Mouse (Mus musculus): Measurements from ENCODE around the gene Pik3cg. TPM values are rescaled to one million over a fixed set of nuclear protein-coding genes. Genes with fewer than 3 reads are reported as not detected.

Pik3cg gene
- polyA plus RNA-seq, 1 experiment from 2014 or later: 1.1 TPM

DNA sequence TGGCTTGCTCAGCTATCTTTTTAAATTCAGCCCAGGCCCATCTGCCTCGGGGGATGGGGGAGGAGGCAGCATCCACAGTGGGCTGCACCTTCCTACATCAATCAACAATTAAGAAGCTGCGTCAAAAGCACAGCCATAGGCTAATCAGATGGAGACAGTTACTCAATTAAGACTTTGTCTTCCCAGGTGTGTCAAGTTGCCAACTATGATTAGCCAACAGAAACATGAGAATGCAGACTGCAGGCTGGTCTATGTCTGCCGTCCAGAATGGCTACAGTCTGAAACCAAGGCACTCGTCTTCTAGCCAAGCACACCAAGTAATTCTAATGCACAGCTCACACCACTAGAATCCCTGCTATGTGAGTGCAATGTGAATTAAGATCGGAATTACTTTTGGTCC is 29.4 kb upstream of the Pik3cg start:
- Histone ChIP-seq H3K4me2 (replicated peaks; ENCODE audit: low read depth) (no peak overlapping the region), H3K4me1 (replicated peaks; ENCODE audit: control insufficient read depth, insufficient read depth, low read length) (no peaks in the 10 kb centered on the region), H3K9ac (ENCODE audit: low read depth, low read length) (no peak overlapping the region), H3K36me3 (ENCODE audit: control insufficient read depth, insufficient read depth) (no peaks in the 10 kb centered on the region), H3K27me3 (replicated peaks; ENCODE audit: control insufficient read depth, insufficient read depth, low read length) (no peaks in the 10 kb centered on the region), H3K9me3 (ENCODE audit: control insufficient read depth) (no peaks in the 10 kb centered on the region), H3K4me3 (ENCODE audit: low read depth, low read length) (no peak overlapping the region), H3K27ac (ENCODE audit: low read depth, low read length) (no peak overlapping the region)
- ATAC-seq: no peak
- WGBS: 58% methylated on average over 5 of the region's 5 CpGs
- no peak for TF ChIP-seq CTCF (IDR thresholded peaks at IDR 0.05; ENCODE audit: low read depth)

DNA sequence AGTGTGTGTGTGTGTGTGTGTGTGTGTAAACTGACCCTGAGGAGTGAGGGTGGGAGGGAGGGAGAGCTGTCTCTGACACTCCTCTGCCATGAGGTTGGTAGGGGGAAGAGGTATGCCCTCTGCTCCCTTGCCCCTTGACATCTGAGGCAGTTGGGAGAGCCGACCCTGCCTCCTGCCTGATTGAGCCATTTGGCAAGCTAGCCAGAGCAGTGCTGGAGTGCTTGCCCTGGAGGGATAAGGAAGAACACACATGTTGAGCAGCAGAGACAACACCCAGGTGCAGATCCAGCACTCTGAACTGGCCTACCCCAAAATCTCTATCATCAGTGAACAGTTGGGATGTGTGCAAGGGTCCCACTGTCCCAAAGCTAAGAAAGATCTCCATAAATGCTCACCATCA is 28.7 kb upstream of the Pik3cg start:
- H3K4me2 ChIP-seq (replicated peaks; ENCODE audit: low read depth): no peak overlapping the region
- no peak overlapping the region for H3K9ac ChIP-seq (ENCODE audit: low read depth, low read length)
- no peaks in the 10 kb centered on the region for H3K4me1 ChIP-seq (replicated peaks; ENCODE audit: control insufficient read depth, insufficient read depth, low read length)
- TF ChIP-seq CTCF (IDR thresholded peaks at IDR 0.05; ENCODE audit: low read depth): no peak
- H3K9me3 ChIP-seq (ENCODE audit: control insufficient read depth): no peaks in the 10 kb centered on the region
- no peak for ATAC-seq
- no peaks in the 10 kb centered on the region for H3K27me3 ChIP-seq (replicated peaks; ENCODE audit: control insufficient read depth, insufficient read depth, low read length)
- H3K27ac ChIP-seq (ENCODE audit: low read depth, low read length): no peak overlapping the region
- H3K36me3 ChIP-seq (ENCODE audit: control insufficient read depth, insufficient read depth): no peaks in the 10 kb centered on the region
- no peak overlapping the region for H3K4me3 ChIP-seq (ENCODE audit: low read depth, low read length)
- 44% methylated on average over 1 of the region's 1 CpGs for WGBS

DNA sequence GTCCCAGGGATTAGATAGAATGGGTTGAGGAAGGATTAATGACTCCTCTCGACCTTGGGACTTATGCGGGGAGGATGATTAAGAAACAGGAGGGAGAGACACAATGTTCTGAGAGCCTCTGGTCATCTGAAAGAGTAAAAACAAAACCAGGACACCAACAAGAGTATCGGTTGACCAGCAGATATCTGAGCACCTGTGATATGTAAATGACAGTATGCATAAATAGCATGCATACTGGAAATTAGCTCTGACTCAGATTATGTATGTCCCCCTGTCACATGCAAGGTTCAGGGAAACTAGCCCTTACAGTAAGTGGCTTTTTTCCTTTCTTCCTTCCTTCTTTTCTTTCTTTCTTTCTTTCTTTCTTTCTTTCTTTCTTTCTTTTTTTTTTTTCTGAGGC is 28.0 kb upstream of the Pik3cg start:
- no peaks in the 10 kb centered on the region for H3K4me1 ChIP-seq (replicated peaks; ENCODE audit: control insufficient read depth, insufficient read depth, low read length)
- H3K27ac ChIP-seq (ENCODE audit: low read depth, low read length): no peak overlapping the region
- 74% methylated on average over 3 of the region's 3 CpGs for WGBS
- no peak for ATAC-seq
- no peak overlapping the region for H3K9ac ChIP-seq (ENCODE audit: low read depth, low read length)
- no peak overlapping the region for H3K4me2 ChIP-seq (replicated peaks; ENCODE audit: low read depth)
- no peaks in the 10 kb centered on the region for H3K27me3 ChIP-seq (replicated peaks; ENCODE audit: control insufficient read depth, insufficient read depth, low read length)
- H3K9me3 ChIP-seq (ENCODE audit: control insufficient read depth): no peaks in the 10 kb centered on the region
- TF ChIP-seq CTCF (IDR thresholded peaks at IDR 0.05; ENCODE audit: low read depth): no peak
- H3K4me3 ChIP-seq (ENCODE audit: low read depth, low read length): no peak overlapping the region
- H3K36me3 ChIP-seq (ENCODE audit: control insufficient read depth, insufficient read depth): no peaks in the 10 kb centered on the region

DNA sequence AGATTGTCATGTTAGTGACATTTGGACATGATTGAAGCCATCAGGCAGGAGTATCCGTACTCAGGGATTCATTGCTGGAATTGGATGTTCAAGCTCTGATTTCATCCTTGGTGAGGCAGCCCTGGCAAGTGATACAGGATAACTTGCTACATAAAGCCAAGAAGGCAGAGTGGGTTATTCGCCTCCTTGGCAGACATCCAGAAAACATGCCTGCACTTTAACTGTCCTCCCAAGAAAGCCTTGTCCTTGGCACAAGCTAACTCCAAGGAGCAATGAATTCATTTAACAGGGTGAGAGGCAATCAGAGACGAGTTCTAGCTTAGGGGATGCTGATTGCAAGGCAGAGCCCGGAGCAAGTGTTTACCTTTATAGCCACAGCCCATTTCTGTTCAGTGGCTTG is 25.4 kb upstream of the Pik3cg start:
- H3K27ac ChIP-seq (ENCODE audit: low read depth, low read length): no peak overlapping the region
- H3K4me2 ChIP-seq (replicated peaks; ENCODE audit: low read depth): no peak overlapping the region
- no peak overlapping the region for H3K4me3 ChIP-seq (ENCODE audit: low read depth, low read length)
- H3K27me3 ChIP-seq (replicated peaks; ENCODE audit: control insufficient read depth, insufficient read depth, low read length): no peaks in the 10 kb centered on the region
- no peak for ATAC-seq
- TF ChIP-seq CTCF (IDR thresholded peaks at IDR 0.05; ENCODE audit: low read depth): no peak
- H3K36me3 ChIP-seq (ENCODE audit: control insufficient read depth, insufficient read depth): no peaks in the 10 kb centered on the region
- no peaks in the 10 kb centered on the region for H3K4me1 ChIP-seq (replicated peaks; ENCODE audit: control insufficient read depth, insufficient read depth, low read length)
- no peak overlapping the region for H3K9ac ChIP-seq (ENCODE audit: low read depth, low read length)
- H3K9me3 ChIP-seq (ENCODE audit: control insufficient read depth): no peaks in the 10 kb centered on the region
- 54% methylated on average over 4 of the region's 4 CpGs for WGBS

DNA sequence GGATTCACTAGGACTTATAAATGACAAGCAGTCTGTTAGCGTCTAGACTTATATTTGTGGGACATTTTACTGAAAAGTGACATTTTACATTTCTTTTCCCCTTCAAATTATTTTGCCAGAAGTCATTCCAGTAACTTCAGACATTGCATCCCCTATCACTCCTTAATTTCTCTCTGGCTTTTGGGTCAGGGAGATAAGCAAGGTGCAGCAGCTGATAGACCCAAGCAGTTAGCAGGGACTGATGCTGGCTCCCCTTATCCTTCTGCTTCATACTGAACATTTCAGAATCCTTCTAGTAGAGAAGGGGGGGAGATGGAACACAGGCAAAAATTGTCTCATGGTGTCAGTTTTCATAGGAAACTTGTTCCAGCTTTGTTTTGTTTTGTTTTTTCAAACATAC is 22.9 kb upstream of the Pik3cg start:
- no peaks in the 10 kb centered on the region for H3K36me3 ChIP-seq (ENCODE audit: control insufficient read depth, insufficient read depth)
- no peak overlapping the region for H3K4me3 ChIP-seq (ENCODE audit: low read depth, low read length)
- no peak overlapping the region for H3K27ac ChIP-seq (ENCODE audit: low read depth, low read length)
- no peak for TF ChIP-seq CTCF (IDR thresholded peaks at IDR 0.05; ENCODE audit: low read depth)
- no peak for ATAC-seq
- H3K4me1 ChIP-seq (replicated peaks; ENCODE audit: control insufficient read depth, insufficient read depth, low read length): no peaks in the 10 kb centered on the region
- H3K9ac ChIP-seq (ENCODE audit: low read depth, low read length): no peak overlapping the region
- H3K4me2 ChIP-seq (replicated peaks; ENCODE audit: low read depth): no peak overlapping the region
- 84% methylated on average over 1 of the region's 1 CpGs for WGBS
- H3K9me3 ChIP-seq (ENCODE audit: control insufficient read depth): no peaks in the 10 kb centered on the region
- no peaks in the 10 kb centered on the region for H3K27me3 ChIP-seq (replicated peaks; ENCODE audit: control insufficient read depth, insufficient read depth, low read length)

DNA sequence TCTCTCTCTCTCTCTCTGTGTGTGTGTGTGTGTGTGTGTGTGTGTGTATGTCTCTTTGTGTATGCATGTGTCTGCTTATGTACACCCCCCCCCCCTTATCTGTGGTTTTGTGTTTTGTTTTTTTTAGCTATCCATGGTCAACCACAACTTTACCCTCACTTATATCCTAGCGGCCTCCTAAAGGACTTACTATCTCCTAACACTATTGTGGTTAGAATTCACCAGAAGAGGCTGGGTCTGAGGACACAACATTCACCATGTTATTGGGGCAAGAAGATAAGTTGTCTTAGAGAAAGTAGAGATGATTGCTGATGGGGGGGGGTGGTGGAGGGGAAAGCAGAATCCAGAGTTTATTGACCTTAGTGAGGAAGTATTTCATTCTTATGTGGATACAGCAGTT is 15.2 kb upstream of the Pik3cg start:
- Histone ChIP-seq H3K27me3 (replicated peaks; ENCODE audit: control insufficient read depth, insufficient read depth, low read length) (no peaks in the 10 kb centered on the region), H3K9ac (ENCODE audit: low read depth, low read length) (no peak overlapping the region), H3K9me3 (ENCODE audit: control insufficient read depth) (no peaks in the 10 kb centered on the region), H3K4me1 (replicated peaks; ENCODE audit: control insufficient read depth, insufficient read depth, low read length) (no peaks in the 10 kb centered on the region), H3K27ac (ENCODE audit: low read depth, low read length) (no peak overlapping the region), H3K4me3 (ENCODE audit: low read depth, low read length) (no peak overlapping the region), H3K36me3 (ENCODE audit: control insufficient read depth, insufficient read depth) (no peaks in the 10 kb centered on the region), H3K4me2 (replicated peaks; ENCODE audit: low read depth) (no peak overlapping the region)
- no peak for ATAC-seq
- no peak for TF ChIP-seq CTCF (IDR thresholded peaks at IDR 0.05; ENCODE audit: low read depth)
- WGBS: 83% methylated on average over 1 of the region's 1 CpGs

DNA sequence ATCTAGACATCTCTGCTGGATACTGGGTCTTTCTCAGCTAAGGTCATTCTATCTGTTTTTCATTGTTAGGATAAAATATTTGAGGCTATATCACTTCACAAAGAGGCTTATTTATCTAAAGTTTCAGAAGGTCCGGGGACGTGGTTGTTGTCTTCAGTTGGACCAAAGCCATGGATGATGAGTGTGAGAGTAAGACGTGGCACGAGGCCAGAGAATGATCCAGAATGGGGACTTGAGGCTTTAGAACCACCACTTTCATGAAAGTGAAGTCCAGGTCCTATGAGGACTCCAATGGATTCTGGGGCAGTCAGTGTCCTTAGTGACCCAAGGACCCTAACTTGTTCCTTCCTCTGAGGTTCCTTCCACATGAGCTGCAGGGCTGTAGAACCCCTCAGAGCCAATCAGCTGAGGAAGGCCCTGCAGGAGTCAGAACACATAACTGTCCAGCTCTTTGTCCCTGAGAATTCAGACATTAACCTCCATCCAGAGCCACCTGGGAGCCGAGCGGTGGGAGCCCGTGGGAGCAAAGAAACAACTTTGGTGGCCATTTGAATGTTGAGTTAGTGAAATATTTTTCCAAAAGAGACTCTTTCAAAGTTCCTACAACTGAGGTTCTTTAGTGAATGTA is 14.4 kb upstream of the Pik3cg start:
- no peak overlapping the region for H3K4me2 ChIP-seq (replicated peaks; ENCODE audit: low read depth)
- H3K9me3 ChIP-seq (ENCODE audit: control insufficient read depth): no peaks in the 10 kb centered on the region
- H3K4me3 ChIP-seq (ENCODE audit: low read depth, low read length): no peak overlapping the region
- no peak for TF ChIP-seq CTCF (IDR thresholded peaks at IDR 0.05; ENCODE audit: low read depth)
- WGBS: 82% methylated on average over 7 of the region's 7 CpGs
- H3K36me3 ChIP-seq (ENCODE audit: control insufficient read depth, insufficient read depth): no peaks in the 10 kb centered on the region
- H3K4me1 ChIP-seq (replicated peaks; ENCODE audit: control insufficient read depth, insufficient read depth, low read length): no peaks in the 10 kb centered on the region
- H3K27ac ChIP-seq (ENCODE audit: low read depth, low read length): no peak overlapping the region
- no peak for ATAC-seq
- no peaks in the 10 kb centered on the region for H3K27me3 ChIP-seq (replicated peaks; ENCODE audit: control insufficient read depth, insufficient read depth, low read length)
- H3K9ac ChIP-seq (ENCODE audit: low read depth, low read length): no peak overlapping the region

All from intestine, postnatal 0 days (tissue).